18 mouse cellular contexts compared by ENCODE assay signal in genomic region chr16:11494895-11495294, GRCm38 (mm10).
DNase-seq lines count a peak whose midpoint lies in the region; ATAC-seq and TF ChIP-seq lines count a peak whose summit lies in the region.
"Had no signal": no experiment of that assay in that cellular context is flagged by ENCODE, and none has a peak within 500 bp of the region (broad histone marks: within the 10 kb centered on the region; RNA-seq: fewer than 3 reads in every experiment).

No protein-coding gene starts in this region.

- H3K27ac ChIP-seq in spleen, adult 2 months (ENCODE audit: insufficient read depth, low read length): peak overlapping the region; percentile 39
- H3K27ac ChIP-seq: hindbrain, embryonic 10.5 days; intestine, embryonic 15.5 days; liver, embryonic 15.5 days; macrophage; neural tube, embryonic 15.5 days had no signal

- 23% methylated on average over 7 of the region's 7 CpGs for WGBS in spleen, adult 2 months

- H3K4me3 ChIP-seq in spleen, adult 2 months (ENCODE audit: extremely low read depth, insufficient read depth, insufficient read length): no peak overlapping the region
- H3K4me3 ChIP-seq: erythroblast, embryonic 14.5 days; hindbrain, embryonic 10.5 days; intestine, embryonic 15.5 days; liver, embryonic 15.5 days; neural tube, embryonic 15.5 days had no signal

- TF ChIP-seq POLR2A in spleen, adult 2 months (IDR thresholded peaks at IDR 0.05; ENCODE audit: low read depth, low read length): no peak

- H3K4me1 ChIP-seq in spleen, adult 2 months (ENCODE audit: control insufficient read depth, insufficient read depth, insufficient read length): peaks cover 33% of the 10 kb centered on the region; the same call in 1 of the 2 replicates
- H3K4me1 ChIP-seq: intestine, embryonic 15.5 days had no signal

- H3K27me3 ChIP-seq in spleen, adult 2 months (ENCODE audit: control insufficient read depth, insufficient read depth, low read length): no peaks in the 10 kb centered on the region
- H3K27me3 ChIP-seq: intestine, embryonic 15.5 days; liver, embryonic 15.5 days; neural tube, embryonic 15.5 days had no signal

- H3K36me3 ChIP-seq in spleen, adult 2 months (ENCODE audit: control insufficient read depth, insufficient read depth, low read length): no peaks in the 10 kb centered on the region; the same call in 1 of the 2 replicates
- H3K36me3 ChIP-seq: hindbrain, embryonic 10.5 days; intestine, embryonic 15.5 days; liver, embryonic 15.5 days; neural tube, embryonic 15.5 days had no signal

- no peak for DNase-seq in frontal cortex, adult 2 months (ENCODE audit: extremely low spot score in 1 of 2, low spot score in 1 of 2)
- no peak for DNase-seq in spleen, adult 2 months (ENCODE audit: low read depth in 1 of 2, low spot score in 2 of 2)
- no peak for DNase-seq in spleen, postnatal 4 days (ENCODE audit: low spot score in 2 of 2)
- no peak for DNase-seq in lung, postnatal 25 days (ENCODE audit: low spot score)
- DNase-seq: adrenal gland, adult 2 months; embryo, embryonic 11 days; kidney, postnatal 25 days had no signal

- no peak for TF ChIP-seq CTCF in spleen, adult 2 months (IDR thresholded peaks at IDR 0.05; ENCODE audit: extremely low read depth, insufficient read depth, insufficient read length, insufficient replicate concordance)

- peak; percentile 59; the same call in 1 of the 2 replicates for ATAC-seq in frontal cortex, adult (ENCODE audit: low TSS enrichment)
- peak; percentile 12; the same call in 1 of the 2 replicates for ATAC-seq in megakaryocyte, adult 5-6 weeks (ENCODE audit: poor library complexity, severe bottlenecking)
- no peak for ATAC-seq in erythroblast, adult 5-6 weeks (replicated peaks; ENCODE audit: low FRiP score, poor library complexity, severe bottlenecking)
- no peak for ATAC-seq in erythroid progenitor cell, adult 5-6 weeks (replicated peaks; ENCODE audit: low FRiP score, poor library complexity, severe bottlenecking)
- ATAC-seq: intestine, embryonic 15.5 days; midbrain, embryonic 16.5 days had no signal

Comparison
In these comparisons a context has a peak if more than half of its experiments do, and no peak if none do; other contexts are left out.
1. ATAC-seq: peak in frontal cortex, adult (single experiment) and megakaryocyte, adult 5-6 weeks (single experiment); none in erythroblast, adult 5-6 weeks (single experiment) and erythroid progenitor cell, adult 5-6 weeks (single experiment).